Mouse (Mus musculus) hindbrain, embryonic 10.5 days (tissue): ENCODE data around the gene Rgs8. TPM values are rescaled to one million over a fixed set of nuclear protein-coding genes. Genes with fewer than 3 reads are reported as not detected.
A peak's percentile ranks its signal among the peaks of the same experiment; 100 is the strongest.

ENCODE experiments used
- DNase-seq: peaks from one replicate; pipeline ENCODE4 v3.0.0-alpha.2; 2017; ENCODE audit warnings: low spot score
- H3K27ac ChIP-seq: fragments of 300-500 bp; sonication (generic); 2 replicates; pipeline ENCODE4 v1.5.1; 2016; ENCODE audit warnings: mild to moderate bottlenecking, moderate library complexity
- H3K27me3 ChIP-seq: fragments of 300-500 bp; sonication (generic); 2 replicates; pipeline ENCODE4 v1.6.1; 2016; ENCODE audit warnings: mild to moderate bottlenecking; ENCODE audit not compliant: poor library complexity, insufficient read depth, severe bottlenecking
- H3K36me3 ChIP-seq: fragments of 300-500 bp; sonication (generic); 2 replicates; pipeline ENCODE4 v1.6.1; 2016; ENCODE audit warnings: mild to moderate bottlenecking, moderate library complexity
- H3K4me1 ChIP-seq: fragments of 300-500 bp; sonication (generic); replicated peaks from 2 replicates; pipeline ENCODE4 v1.6.1; 2016; ENCODE audit warnings: mild to moderate bottlenecking
- H3K4me3 ChIP-seq: fragments of 300-500 bp; sonication (generic); 2 replicates; pipeline ENCODE4 v1.5.1; 2016; ENCODE audit warnings: mild to moderate bottlenecking, moderate library complexity
- H3K9me3 ChIP-seq: fragments of 300-500 bp; sonication (generic); 2 replicates; pipeline ENCODE4 v1.6.1; 2016; ENCODE audit warnings: mild to moderate bottlenecking, moderate library complexity
- WGBS: fragments of 180-500 bp; shearing (Covaris S2); methylation state at CpG from one replicate; pipeline ENCODE4 v1.1.7; 2016; 5-methylcytosine and 5-hydroxymethylcytosine counted together
- polyA plus RNA-seq: library from polyadenylated mRNA; unstranded; fragments of >200 nt; fragmentation: Nextera tagmentation; extraction: Ambion mirVana; gene quantifications from 2 replicates; pipeline ENCODE4 v1.2.1, GENCODE M21; 2016

Rgs8 gene
- polyA plus RNA-seq, 1 experiment from 2014 or later, result 8.9 TPM

DNA sequence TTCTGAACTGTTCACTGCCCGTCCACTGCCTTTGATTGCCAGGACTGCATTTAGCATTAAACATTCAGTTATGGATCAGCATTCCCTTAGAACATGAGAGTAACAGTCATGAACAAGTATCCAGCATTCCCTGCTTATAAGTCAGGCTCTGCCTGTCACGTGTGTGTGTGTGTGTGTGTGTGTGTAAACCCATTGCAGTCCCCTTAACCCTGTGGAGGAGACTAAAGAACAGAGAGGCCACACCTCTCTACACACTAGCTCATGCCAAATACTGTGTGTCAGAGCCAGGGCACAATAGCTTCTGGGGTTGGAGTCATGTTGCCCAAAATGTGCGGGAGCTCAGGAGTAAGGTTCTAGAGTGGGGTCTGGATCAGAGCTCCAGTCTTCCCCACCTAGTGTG lies 26.8 kb downstream of the Rgs8 start:
- WGBS, result 68% methylated on average over 3 of the region's 3 CpGs
- H3K4me1 ChIP-seq, result peaks cover 30% of the 10 kb centered on the region
- peaks cover 5% of the 10 kb centered on the region; the same call in 1 of the 2 replicates for H3K27me3 ChIP-seq
- no peaks in the 10 kb centered on the region for H3K36me3 ChIP-seq
- DNase-seq, result no peak
- no peak overlapping the region for H3K4me3 ChIP-seq
- no peaks in the 10 kb centered on the region for H3K9me3 ChIP-seq
- H3K27ac ChIP-seq, result peak overlapping the region; percentile 29; the same call in 1 of the 2 replicates

DNA sequence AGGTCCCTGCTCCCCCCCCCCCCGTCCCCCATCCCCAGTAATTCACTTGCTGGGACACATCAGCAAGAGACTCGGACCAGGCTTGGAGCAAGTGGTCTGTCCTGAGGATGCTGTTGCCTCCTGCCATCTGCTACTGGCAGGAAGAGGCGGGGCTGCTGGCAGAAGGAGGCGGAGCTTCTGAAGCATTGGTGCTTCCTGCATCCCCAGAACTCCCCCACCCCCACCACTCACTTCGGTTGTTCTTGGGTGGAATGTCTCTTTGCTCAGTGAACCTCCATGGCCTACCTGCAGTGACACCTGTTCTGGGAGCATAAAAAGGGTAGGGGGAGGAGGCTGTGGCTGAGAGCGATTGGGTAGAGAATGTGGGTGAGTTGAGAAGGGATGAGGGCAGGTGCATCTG lies 27.5 kb downstream of the Rgs8 start:
- H3K4me3 ChIP-seq, result no peak overlapping the region
- DNase-seq, result no peak
- WGBS, result 62% methylated on average over 6 of the region's 6 CpGs
- H3K27ac ChIP-seq, result peak overlapping the region; percentile 54; the same call in 1 of the 2 replicates
- H3K9me3 ChIP-seq, result no peaks in the 10 kb centered on the region
- H3K36me3 ChIP-seq, result no peaks in the 10 kb centered on the region
- H3K4me1 ChIP-seq, result peaks cover 30% of the 10 kb centered on the region
- H3K27me3 ChIP-seq, result peaks cover 5% of the 10 kb centered on the region; the same call in 1 of the 2 replicates

DNA sequence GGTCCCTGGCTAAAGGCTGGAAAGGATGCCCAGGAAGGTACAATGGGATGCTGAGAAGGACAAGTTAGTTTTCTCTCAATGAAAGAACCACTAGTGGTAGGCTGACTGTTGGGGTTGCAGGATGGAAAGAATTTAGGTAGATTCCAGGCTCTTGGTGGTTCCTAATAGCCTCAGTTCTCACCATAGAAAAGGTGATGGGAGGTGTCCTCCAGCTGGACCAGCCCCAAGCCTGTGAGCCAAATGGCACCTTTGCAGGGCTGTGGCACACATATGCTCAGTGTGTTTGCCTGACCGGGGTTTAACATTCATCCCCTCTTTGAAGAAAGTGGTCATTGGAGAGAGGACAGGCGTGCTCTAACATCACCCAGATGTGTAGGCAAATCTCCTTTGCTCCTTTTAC lies 28.2 kb downstream of the Rgs8 start:
- Histone ChIP-seq H3K36me3 (no peaks in the 10 kb centered on the region), H3K4me3 (no peak overlapping the region), H3K9me3 (no peaks in the 10 kb centered on the region), H3K27me3 (peaks cover 5% of the 10 kb centered on the region; the same call in 1 of the 2 replicates), H3K27ac (no peak overlapping the region), H3K4me1 (peaks cover 30% of the 10 kb centered on the region)
- WGBS, result 85% methylated on average over 2 of the region's 2 CpGs
- no peak for DNase-seq

DNA sequence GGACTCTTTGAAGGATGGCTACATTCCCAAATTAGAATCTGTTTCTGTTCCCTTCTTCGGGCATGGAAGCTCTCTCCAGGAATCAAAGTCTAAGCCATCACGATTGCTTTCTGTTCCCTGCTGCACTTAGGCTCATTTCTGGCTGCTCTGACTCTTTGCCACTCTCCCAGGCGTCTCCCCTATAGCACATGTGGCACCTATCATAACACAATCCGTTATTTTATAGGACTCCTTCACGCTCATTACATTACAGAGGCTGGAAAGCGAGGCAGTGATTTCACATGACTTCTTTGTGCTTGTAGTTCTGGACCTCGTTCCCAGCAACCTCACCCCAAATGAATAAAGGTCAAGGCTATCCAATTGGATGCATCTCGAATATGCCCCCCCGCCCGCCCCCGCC lies 30.4 kb downstream of the Rgs8 start:
- 60% methylated on average over 11 of the region's 11 CpGs for WGBS
- Histone ChIP-seq H3K36me3 (no peaks in the 10 kb centered on the region), H3K4me3 (no peak overlapping the region), H3K4me1 (peaks cover 30% of the 10 kb centered on the region), H3K27ac (peak overlapping the region; percentile 8; the same call in 1 of the 2 replicates), H3K27me3 (peaks cover 5% of the 10 kb centered on the region; the same call in 1 of the 2 replicates), H3K9me3 (no peaks in the 10 kb centered on the region)
- no peak for DNase-seq

DNA sequence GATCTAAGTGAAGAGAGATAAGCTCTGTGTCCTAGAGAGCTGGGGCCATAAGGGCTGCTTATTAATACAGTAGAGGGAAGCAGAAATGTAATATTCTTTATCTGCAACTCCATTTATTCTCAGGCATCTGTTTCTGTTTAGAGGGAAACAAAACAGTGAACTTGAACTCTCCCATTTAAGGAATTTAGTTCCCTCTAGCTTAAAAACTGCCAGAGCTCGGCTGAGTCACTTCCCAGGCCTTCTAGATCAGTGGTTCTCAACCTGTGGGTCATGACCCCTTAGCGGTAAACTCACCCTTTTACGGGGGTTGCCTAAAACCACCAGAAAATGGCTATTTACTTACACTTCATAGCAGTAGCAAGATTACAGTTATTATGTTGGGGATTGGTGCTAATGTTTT lies 32.8 kb downstream of the Rgs8 start:
- H3K9me3 ChIP-seq, result no peaks in the 10 kb centered on the region
- H3K27ac ChIP-seq, result no peak overlapping the region
- 63% methylated on average over 3 of the region's 3 CpGs for WGBS
- peaks cover 5% of the 10 kb centered on the region; the same call in 1 of the 2 replicates for H3K27me3 ChIP-seq
- H3K36me3 ChIP-seq, result no peaks in the 10 kb centered on the region
- peaks cover 13% of the 10 kb centered on the region for H3K4me1 ChIP-seq
- no peak for DNase-seq
- no peak overlapping the region for H3K4me3 ChIP-seq

DNA sequence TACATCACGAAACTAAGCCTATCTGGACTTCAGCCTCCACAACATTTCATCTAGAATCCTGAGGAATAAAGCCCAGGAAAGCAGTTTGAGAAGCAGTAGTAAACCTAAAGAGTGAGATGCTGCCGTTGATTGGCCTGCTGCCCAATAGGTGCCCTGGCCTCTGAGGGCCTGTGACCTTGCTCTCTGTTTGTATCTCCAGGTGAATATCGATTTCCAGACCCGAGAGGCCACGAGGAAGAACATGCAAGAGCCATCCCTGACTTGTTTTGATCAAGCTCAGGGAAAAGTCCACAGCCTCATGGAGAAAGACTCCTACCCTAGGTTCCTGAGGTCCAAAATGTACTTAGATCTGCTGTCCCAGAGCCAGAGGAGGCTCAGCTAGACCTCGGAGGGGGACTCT lies 39.7 kb downstream of the Rgs8 start:
- Histone ChIP-seq H3K27me3 (no peaks in the 10 kb centered on the region), H3K4me3 (no peak overlapping the region), H3K9me3 (no peaks in the 10 kb centered on the region), H3K36me3 (peaks cover 4% of the 10 kb centered on the region), H3K4me1 (no peaks in the 10 kb centered on the region; the same call in 1 of the 2 replicates), H3K27ac (no peak overlapping the region)
- no peak for DNase-seq
- 85% methylated on average over 6 of the region's 6 CpGs for WGBS

DNA sequence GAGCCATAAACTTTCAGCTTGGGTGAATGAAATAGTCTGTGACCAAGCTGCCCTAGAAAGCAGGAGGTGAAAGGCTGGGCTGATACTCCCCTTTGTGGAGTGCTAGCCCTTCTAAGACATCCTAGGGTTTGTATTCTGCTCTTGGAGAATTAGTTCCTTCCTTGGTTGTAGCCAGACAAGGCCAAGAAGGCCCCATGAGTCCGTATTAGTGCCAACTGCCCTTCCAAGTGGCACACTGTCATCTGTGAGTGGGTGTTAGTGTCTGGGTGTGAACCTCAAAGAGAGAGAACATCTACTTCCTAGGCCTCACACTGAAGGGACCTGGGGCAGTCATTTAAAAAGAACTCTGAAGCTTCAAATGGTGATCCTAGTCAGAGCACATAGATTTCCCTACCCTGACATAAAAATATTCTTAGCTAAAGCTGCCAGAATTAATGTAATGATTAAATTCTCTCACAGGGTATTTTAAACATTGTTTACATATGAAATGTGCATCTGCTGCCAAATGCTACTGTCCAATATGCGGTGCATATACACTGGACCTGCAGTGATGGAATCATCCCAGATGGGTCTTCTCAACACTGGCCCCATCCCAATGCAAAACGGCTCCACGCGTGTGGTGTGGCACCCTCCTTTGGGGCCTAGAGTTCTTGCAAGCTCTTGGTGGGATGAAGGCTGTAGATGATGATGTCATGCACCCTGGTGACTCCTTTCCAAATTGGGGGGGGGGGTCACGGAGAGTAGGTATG lies 41.7 kb downstream of the Rgs8 start:
- H3K4me3 ChIP-seq, result no peak overlapping the region
- WGBS, result 93% methylated on average over 6 of the region's 6 CpGs
- no peak overlapping the region for H3K27ac ChIP-seq
- no peaks in the 10 kb centered on the region for H3K27me3 ChIP-seq
- H3K9me3 ChIP-seq, result no peaks in the 10 kb centered on the region
- no peak for DNase-seq
- peaks cover 15% of the 10 kb centered on the region for H3K4me1 ChIP-seq
- H3K36me3 ChIP-seq, result peaks cover 4% of the 10 kb centered on the region

DNA sequence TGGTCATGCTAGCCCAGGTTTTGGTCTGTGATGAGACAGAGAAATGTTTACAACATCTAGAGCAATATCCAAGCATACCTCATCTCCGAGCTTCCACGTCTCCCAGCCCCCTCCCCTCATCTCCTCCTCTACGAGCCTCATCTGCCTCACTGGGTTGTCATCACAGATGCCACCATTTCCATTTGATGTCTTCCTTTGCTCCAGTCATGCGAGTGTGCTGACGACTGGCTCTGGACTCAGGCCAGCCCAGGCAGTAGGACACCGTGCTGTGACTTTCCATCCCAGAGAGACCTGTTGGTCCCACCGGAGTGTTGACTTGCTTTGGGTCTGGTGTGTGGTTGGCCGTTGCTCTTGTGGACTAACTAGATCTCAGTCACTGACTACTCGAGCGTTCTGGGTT lies 42.6 kb downstream of the Rgs8 start:
- H3K4me3 ChIP-seq, result no peak overlapping the region
- WGBS, result 93% methylated on average over 10 of the region's 10 CpGs
- H3K9me3 ChIP-seq, result no peaks in the 10 kb centered on the region
- no peaks in the 10 kb centered on the region for H3K27me3 ChIP-seq
- peaks cover 4% of the 10 kb centered on the region for H3K36me3 ChIP-seq
- no peak overlapping the region for H3K27ac ChIP-seq
- peaks cover 18% of the 10 kb centered on the region for H3K4me1 ChIP-seq
- DNase-seq, result no peak

DNA sequence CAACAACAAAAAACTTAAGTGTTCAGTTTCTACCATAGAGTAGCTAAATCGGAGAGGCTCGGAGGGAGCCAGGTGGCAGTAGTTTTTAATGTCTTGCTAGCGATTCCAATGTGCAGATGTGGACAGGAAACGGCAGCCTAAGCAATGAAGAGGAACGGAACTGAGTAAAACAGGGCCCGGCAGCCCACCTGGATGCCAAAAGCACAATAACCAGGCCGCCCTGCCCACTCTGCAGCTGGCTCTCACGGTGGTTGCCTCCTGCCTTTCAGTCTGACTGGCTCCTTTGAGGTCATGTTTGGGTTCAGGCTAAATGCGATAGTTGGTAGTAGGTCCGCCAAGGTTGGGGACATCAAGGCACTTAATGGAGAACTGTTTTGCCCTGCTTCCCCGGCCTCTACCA lies 43.3 kb downstream of the Rgs8 start:
- Histone ChIP-seq H3K27ac (no peak overlapping the region), H3K36me3 (peaks cover 4% of the 10 kb centered on the region), H3K27me3 (no peaks in the 10 kb centered on the region), H3K4me1 (peaks cover 20% of the 10 kb centered on the region), H3K4me3 (no peak overlapping the region), H3K9me3 (no peaks in the 10 kb centered on the region)
- WGBS, result 93% methylated on average over 11 of the region's 11 CpGs
- no peak for DNase-seq

DNA sequence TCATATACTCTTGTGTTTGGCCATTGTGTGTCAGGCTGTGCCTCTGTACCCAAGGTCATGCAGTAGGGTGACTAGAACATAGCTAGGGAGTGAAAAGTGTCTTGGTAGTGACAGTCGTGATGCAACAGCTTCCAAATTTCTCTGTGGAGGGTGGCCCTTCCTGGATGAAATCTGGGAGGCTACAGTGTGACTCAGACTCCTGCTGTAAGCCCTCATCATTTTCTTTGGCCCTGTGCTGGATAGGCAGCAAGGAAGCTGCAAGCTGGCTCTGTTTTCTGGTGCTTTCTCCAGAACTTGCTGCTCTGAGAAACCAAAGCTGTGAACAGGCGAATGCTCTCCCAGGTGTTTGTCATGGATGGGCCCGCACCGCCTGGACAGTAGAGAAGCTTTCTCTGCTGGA lies 43.7 kb downstream of the Rgs8 start:
- Histone ChIP-seq H3K9me3 (no peaks in the 10 kb centered on the region), H3K27me3 (no peaks in the 10 kb centered on the region), H3K36me3 (peaks cover 4% of the 10 kb centered on the region), H3K4me3 (no peak overlapping the region), H3K4me1 (peaks cover 20% of the 10 kb centered on the region), H3K27ac (no peak overlapping the region)
- WGBS, result 90% methylated on average over 4 of the region's 4 CpGs
- no peak for DNase-seq

DNA sequence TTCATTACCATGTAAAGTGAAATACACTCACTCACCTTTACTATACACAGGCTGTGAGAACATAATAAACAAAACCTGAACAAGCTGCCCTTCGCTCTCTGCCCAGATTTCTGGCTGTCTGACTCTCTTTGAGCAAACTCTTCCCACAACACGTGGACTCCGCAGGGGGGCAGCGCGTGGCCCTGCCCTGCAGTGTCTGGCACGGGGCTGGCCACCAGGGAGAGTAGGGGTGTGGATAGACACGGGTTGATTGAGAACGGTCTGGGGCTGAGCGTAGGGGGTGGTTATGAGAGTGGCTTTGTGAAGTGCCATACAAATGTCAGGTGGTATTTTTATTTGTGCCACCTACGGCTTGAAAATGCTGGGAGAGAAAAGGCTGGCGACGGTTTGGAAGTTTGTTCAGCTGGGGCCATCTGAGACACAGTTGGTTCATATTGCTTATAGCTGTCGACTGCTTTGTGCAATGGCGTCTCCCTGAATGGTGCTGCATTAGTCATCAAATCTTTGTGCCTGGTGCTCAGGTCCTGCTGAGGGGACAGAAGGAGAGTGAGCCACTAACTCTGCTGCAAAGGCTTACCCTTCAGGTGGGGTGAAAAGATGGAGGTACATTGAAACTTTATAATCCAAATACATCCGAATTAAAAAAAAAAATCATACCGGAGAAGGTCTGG lies 44.9 kb downstream of the Rgs8 start:
- Histone ChIP-seq H3K4me1 (peaks cover 30% of the 10 kb centered on the region), H3K36me3 (peaks cover 4% of the 10 kb centered on the region), H3K4me3 (no peak overlapping the region), H3K27ac (no peak overlapping the region), H3K27me3 (no peaks in the 10 kb centered on the region), H3K9me3 (no peaks in the 10 kb centered on the region)
- no peak for DNase-seq
- WGBS, result 66% methylated on average over 16 of the region's 16 CpGs

DNA sequence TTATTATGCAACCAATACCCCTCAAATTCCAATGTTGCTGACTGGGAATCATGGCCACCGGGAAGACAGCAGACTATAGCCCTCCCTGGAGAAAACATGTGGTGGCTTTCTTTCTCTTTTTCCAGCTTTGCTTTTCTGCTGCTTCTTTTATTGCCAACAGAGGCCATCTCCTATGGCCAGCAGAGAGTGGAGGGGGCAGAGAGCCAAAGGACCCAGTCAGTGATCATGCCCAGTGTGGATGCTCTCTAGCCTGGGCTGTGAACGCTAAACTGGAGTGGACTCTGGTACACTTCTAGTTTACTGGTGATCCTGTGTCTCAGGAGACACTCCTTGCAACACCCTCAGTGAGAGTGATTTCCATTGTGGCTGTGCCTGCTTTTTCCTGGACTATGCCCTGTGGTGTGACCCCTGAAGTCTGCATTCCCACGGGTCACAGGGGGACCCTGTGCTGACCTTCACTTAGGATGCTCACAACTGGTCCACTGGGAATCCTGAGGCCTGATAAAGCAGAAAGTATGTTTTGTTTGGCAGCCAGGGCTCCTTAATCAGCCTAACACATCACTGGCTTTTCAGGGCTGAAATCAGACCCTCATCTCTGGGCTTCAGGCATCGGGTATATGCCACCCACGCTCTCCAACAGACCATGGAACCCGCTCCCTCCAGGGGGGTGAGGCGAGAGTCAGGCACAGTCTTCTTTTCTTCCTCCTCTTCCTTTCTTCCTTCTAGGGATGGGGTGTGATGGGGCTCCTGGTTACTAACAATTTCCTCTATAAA lies 45.7 kb downstream of the Rgs8 start:
- H3K36me3 ChIP-seq, result peaks cover 4% of the 10 kb centered on the region; the same call in 1 of the 2 replicates
- H3K4me1 ChIP-seq, result peaks cover 38% of the 10 kb centered on the region
- no peak overlapping the region for H3K4me3 ChIP-seq
- WGBS, result 61% methylated on average over 7 of the region's 7 CpGs
- H3K27me3 ChIP-seq, result peaks cover 5% of the 10 kb centered on the region
- no peak for DNase-seq
- H3K9me3 ChIP-seq, result no peaks in the 10 kb centered on the region
- peak overlapping the region; percentile 62 for H3K27ac ChIP-seq
